Mouse (Mus musculus): ENCODE measurements around the gene Rhov.

Rhov gene

GRCm38 (mm10) chr2:119270643-119271331 is at the start of gene Rhov:
Gene Rhov, minus strand, starts transcription at chr2:119271272.
- peak; percentile 89 for DNase-seq

- no peak for DNase-seq
Measured at GRCm38 (mm10) chr2:119320571-119320970, 49.5 kb upstream of the Rhov start.

GRCm38 (mm10) chr2:119318043-119318710 is 47.1 kb upstream of the Rhov start:
- no peak for DNase-seq

GRCm38 (mm10) chr2:119314742-119315310 is 43.8 kb upstream of the Rhov start:
- DNase-seq, result no peak

GRCm38 (mm10) chr2:119313780-119314479 is 42.9 kb upstream of the Rhov start:
- no peak for DNase-seq

GRCm38 (mm10) chr2:119312380-119312958 is 41.4 kb upstream of the Rhov start:
- DNase-seq, result no peak

GRCm38 (mm10) chr2:119311544-119311943 is 40.5 kb upstream of the Rhov start:
- no peak for DNase-seq

- no peak for DNase-seq
Measured at GRCm38 (mm10) chr2:119304798-119305208, 33.7 kb upstream of the Rhov start.

- DNase-seq, result no peak
Measured at GRCm38 (mm10) chr2:119304391-119304790, 33.3 kb upstream of the Rhov start.

GRCm38 (mm10) chr2:119302876-119303275 is 31.8 kb upstream of the Rhov start:
- DNase-seq, result no peak

GRCm38 (mm10) chr2:119300819-119301493 is 29.9 kb upstream of the Rhov start:
- peak; percentile 28 for DNase-seq

GRCm38 (mm10) chr2:119299981-119300818 is 29.1 kb upstream of the Rhov start:
- DNase-seq, result peak; percentile 69

GRCm38 (mm10) chr2:119298839-119299238 is 27.8 kb upstream of the Rhov start:
- DNase-seq, result no peak

- peak; percentile 78 for DNase-seq
Measured at GRCm38 (mm10) chr2:119298330-119298729, 27.3 kb upstream of the Rhov start.

GRCm38 (mm10) chr2:119297506-119297905 is 26.4 kb upstream of the Rhov start:
- DNase-seq, result peak; percentile 22

- DNase-seq, result peak; percentile 21
Measured at GRCm38 (mm10) chr2:119296756-119297155, 25.7 kb upstream of the Rhov start.

- peak; percentile 58 for DNase-seq
Measured at GRCm38 (mm10) chr2:119294411-119294810, 23.3 kb upstream of the Rhov start.

- peak; percentile 76 for DNase-seq
Measured at GRCm38 (mm10) chr2:119293776-119294390, 22.8 kb upstream of the Rhov start.

GRCm38 (mm10) chr2:119293311-119293710 is 22.2 kb upstream of the Rhov start:
- DNase-seq, result no peak

- peak; percentile 86 for DNase-seq
Measured at GRCm38 (mm10) chr2:119292852-119293251, 21.8 kb upstream of the Rhov start.

GRCm38 (mm10) chr2:119292281-119292680 is 21.2 kb upstream of the Rhov start:
- DNase-seq, result peak; percentile 52

Measured in cerebellum, adult 9-10 months (tissue).